Mouse (Mus musculus) cerebral cortex, adult 2 months (tissue): ENCODE results near the gene Prpf4b.

Experiments
- WGBS: fragments of 180-500 bp; shearing (Covaris S2); methylation state at CpG from one replicate; pipeline ENCODE4 v1.1.7; 2018; 5-methylcytosine and 5-hydroxymethylcytosine counted together

Prpf4b gene

DNA sequence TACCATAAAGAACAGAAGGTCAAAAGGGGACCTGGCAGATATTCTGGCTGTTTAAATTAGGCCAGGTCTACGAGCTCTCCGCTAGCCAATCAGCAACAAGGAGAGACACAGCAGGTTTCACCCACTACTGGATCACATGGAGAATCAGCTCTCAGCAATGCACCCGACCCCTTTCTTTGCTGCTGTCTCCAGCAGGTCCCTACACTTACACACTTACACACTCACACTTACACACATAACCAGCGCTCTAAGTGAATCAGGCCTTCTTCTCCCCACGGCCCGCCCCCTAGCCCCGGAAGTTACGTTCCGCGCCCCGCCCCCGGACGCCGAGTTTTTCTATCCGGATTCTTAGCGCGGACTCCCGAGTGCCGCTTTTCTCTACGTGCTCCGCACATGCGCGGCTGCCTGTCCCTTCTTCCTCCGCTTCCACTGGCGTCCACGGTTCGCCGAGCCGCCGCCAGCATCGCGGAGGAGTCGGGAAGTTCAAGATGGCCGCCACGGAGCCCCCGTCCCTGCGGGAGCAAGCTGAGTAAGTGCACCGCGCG is at the start of gene Prpf4b:
Gene Prpf4b, plus strand, starts transcription at position 137 of the 545 bp plus-strand sequence.
- WGBS: under 1% methylated on average over 40 of the region's 40 CpGs

- 64% methylated on average over 3 of the region's 3 CpGs for WGBS
Measured at GRCm38 (mm10) chr13:34826760-34827690, 48.1 kb upstream of the Prpf4b start.

- WGBS: 82% methylated on average over 10 of the region's 10 CpGs
Measured at GRCm38 (mm10) chr13:34827988-34828882, 46.9 kb upstream of the Prpf4b start.

DNA sequence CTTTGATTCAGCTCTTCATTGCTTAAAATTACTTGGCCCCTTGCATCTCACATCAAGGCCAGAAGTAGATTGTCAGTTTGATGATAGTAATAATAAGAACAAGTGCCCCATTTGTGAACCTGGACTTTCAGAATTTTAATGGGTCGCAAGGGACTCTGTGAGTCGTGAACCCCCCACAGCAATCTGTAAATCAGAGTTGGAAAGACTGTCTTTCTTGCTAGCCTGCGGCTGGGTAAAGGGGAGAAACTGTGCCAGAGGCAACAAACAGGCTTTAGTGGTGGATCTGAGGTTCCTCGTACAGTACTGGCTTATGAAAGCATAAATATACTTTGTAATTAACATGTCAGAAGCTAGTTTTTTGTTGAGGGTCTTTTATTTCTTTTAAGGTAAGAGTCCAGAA is 32.3 kb upstream of the Prpf4b start:
- WGBS: 86% methylated on average over 4 of the region's 4 CpGs

DNA sequence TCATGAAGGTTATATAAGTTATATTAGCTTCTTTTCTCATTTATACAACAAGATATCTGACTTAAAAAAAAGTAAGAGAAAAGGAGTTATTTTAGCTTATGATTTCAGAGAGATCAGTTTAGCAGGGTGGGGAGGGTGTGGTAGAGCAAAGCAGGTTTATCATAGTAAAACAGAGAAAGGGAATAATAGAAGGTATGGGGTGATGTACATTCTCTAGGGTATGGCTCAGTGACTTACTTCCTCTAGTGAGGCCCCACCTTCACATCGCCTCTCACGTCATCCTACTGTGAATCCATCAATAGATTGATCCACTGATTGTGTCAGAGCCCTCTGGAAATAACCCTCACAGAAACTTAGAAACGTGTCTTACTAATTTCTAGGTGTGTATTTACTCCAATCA is 24.3 kb upstream of the Prpf4b start:
- WGBS: 90% methylated on average over 3 of the region's 3 CpGs

DNA sequence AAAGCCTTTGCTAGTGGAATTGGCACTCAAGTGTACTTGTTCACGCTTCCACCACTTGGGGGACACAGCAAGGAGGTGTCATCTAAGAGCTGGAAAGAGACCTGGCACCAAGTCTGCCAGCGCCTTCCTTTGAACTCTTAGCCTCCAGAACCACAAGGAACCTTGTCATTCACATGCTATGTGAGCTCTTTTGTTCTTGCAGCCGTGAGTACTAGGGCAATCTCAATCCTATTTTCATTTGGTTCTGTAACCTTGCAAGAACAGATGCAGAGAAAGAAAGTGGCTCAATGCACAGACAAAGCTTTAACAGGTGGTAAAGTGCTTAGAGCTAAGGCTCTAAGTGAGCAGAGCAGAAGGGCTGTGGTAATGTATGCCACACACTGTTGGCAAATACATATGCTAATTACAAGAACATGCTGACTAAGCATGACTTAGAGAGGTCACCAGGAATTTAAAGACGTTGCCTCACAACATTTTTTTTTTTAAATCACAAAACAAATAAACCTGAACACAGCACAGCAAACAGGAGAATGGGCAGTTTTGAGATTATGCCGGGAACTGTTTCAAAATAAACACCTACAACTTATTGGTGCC is 23.8 kb upstream of the Prpf4b start:
- 68% methylated on average over 5 of the region's 5 CpGs for WGBS

- WGBS: 67% methylated on average over 2 of the region's 2 CpGs
Measured at GRCm38 (mm10) chr13:34857526-34857925, 17.6 kb upstream of the Prpf4b start.

GRCm38 (mm10) chr13:34859406-34859805 is 15.7 kb upstream of the Prpf4b start:
- 33% methylated on average over 5 of the region's 5 CpGs for WGBS

GRCm38 (mm10) chr13:34861166-34861565 is 13.9 kb upstream of the Prpf4b start:
- WGBS: 57% methylated on average over 7 of the region's 8 CpGs

GRCm38 (mm10) chr13:34864420-34865169 is 10.5 kb upstream of the Prpf4b start:
- 39% methylated on average over 7 of the region's 7 CpGs for WGBS

DNA sequence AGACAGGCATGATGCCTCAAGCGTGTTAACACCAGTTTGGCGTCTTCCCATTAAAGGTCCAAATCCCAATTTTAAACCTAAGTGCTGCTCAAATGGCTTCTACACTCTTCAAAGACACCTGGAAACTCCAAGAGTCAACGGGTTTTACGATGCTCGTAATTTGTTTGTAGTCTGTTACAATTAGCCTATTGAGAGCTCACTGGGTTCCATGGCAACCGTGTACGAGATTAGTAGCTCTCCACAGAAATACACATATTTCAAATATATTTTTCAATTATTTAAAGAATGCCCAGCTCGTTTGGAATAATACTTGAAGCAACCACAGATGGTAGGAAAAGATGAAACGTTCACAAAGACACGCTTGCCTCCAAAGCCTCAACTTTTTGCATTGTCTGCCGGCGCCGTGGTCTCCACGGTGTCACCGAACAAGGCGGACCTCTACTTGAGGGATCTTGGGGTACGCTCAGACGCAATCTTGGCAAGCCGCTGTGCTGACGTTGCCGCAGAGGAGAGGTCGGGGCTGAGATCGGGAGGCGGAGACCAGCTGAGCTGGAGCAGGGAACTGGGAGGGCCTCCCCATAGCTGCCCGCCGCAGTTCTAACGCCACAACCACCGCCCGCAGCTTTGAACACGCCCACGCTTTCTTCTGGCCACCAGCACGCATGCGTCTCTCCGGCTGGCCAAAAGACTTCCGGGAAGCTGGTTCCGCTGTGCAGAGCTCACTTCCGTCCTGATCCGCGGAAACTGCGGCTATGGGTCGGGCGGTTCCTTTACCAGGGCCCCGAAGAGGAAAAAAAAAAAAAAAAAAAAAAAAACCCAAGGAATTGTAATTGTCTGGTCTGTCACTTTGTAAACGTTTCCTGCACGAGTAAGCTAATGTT is 1.1 kb upstream of the Prpf4b start:
- WGBS: 2% methylated on average over 45 of the region's 45 CpGs

DNA sequence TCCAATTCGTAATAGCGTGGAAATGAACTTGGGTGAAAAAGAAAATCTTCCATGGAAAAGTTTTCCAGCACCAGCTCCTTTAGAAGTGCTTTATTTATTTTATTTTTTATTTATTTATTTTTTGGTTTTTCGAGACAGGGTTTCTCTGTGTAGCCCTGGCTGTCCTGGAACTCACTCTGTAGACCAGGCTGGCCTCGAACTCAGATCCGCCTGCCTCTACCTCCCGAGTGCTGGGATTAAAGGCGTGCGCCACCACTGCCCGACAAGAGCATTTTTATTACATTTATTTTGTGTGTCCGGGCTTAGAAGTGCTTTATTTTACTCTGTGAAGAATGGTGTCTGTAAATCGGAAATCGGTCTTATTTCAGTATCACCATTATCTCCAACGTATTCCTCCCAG is 366 bp upstream of the Prpf4b start:
- 11% methylated on average over 13 of the region's 13 CpGs for WGBS

GRCm38 (mm10) chr13:34875741-34876445 is 791 bp downstream of the Prpf4b start:
- under 1% methylated on average over 43 of the region's 50 CpGs for WGBS

DNA sequence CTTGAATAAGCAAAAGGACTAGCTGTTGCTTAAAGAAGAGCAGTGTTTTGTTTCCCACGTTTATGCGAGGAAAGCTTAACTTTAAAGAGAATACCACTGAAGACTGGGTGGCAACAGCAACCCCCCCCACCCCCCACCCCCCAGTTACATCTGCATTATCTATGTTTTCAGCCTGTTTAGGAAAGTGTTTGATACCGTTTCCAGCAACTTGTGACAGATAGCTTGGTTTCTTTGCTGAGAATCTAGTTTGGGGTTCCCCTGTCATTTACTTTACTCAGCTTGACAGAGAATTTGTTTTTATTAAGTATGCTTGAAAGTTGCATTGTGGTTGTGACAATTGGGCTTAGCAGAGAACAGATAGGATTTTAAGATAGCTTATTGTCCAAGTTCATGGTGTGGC is 1.4 kb downstream of the Prpf4b start:
- WGBS: 2% methylated on average over 3 of the region's 3 CpGs

DNA sequence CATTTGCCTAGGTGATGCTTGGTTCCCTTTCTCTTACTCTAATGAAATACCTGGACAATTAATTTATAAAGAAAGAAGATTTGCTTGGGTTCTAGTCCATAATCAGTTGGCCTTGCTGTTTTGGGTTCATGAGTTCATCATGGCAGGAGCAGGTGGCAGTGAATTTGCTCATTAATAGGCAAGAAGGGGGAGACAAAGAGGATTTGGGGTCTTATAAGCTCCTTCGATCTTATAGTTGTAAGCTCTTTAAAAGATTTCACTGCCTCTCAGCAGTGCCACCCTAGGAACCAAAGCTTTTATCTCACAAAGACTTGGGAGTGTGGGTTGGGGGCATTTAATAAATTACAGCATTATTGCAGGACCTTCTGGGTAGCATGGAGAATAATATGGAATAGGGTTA is 17.8 kb downstream of the Prpf4b start:
- 72% methylated on average over 1 of the region's 1 CpGs for WGBS

DNA sequence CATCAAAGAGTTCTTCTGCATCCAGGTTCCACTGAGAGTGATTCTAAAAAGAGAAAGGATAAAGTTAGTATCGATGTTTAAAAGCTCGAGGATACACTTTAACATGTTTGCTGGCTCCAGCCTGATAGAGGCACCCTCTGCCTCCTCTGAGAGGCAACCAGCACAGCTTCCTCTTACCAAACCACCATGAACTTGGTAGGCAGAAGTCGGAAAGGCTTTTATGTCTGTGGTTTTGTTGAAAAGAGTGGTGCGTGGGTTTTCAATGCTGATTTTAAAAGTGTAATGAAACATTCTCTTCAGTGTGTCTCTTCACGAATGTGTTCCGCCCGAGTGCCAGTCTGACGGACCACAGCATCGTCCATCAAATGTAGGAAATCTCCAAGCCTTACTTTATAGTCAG is 39.5 kb downstream of the Prpf4b start:
- WGBS: 67% methylated on average over 9 of the region's 9 CpGs

- WGBS: 43% methylated on average over 37 of the region's 37 CpGs
Measured at GRCm38 (mm10) chr13:34916520-34917167, 41.5 kb downstream of the Prpf4b start.

- 88% methylated on average over 4 of the region's 4 CpGs for WGBS
Measured at GRCm38 (mm10) chr13:34924210-34924609, 49.1 kb downstream of the Prpf4b start, which contains the start of the genes Fam217a and 4933417A18Rik. Gene Fam217a, minus strand, starts transcription at chr13:34924310. Gene 4933417A18Rik, plus strand, starts transcription at chr13:34924409.
